Mouse (Mus musculus): Measurements from ENCODE around the gene Utrn. TPM values are rescaled to one million over a fixed set of nuclear protein-coding genes. Genes with fewer than 3 reads are reported as not detected.
"Not testable (repeated sequence)": the region's sequence is repeated elsewhere in the genome, so short reads cannot be mapped to it uniquely, and the experiment has no call there.

Gene Utrn
- total RNA-seq, 2 experiments from 2014 or later, result 68.5 to 96.0 TPM

DNA sequence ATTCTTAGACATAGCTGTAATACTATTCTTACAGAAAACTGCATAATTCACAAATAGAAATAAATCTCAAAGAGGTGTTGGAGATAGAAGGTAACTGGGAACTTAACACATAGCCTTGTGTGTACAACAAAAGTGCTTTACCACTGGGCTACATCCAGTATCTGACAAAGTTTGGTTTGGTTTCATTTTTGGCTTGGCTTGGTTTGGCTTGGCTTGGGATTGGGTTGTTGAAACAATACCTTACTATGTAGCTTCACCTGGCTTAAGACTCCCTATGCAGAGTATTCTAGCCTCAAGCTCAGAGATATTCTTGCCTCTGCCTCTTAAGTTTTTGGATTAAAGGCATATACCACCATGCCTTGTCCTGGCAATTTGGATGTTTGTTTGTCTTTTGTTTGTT is 183.5 kb downstream of the Utrn start:
- no peak for DNase-seq

DNA sequence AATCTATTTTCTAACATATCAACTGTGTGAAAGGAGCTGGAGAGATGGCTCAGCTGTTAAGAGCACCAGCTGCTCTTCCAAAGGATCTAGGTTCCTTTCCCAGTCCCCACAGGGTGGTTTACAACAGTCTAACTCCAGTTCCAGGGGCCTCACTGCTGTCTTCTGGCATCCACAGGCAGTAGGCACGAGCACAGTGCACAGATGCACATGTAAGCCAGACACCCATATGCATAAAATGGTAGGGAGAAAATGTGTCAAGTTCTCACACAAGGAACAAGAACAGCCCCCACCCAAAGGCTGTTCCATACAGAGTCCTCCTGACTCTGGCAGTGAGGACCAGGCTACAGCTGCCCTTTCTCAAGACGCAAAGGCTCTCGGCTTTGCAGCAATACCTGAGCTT is 185.1 kb downstream of the Utrn start:
- no peak for DNase-seq

DNA sequence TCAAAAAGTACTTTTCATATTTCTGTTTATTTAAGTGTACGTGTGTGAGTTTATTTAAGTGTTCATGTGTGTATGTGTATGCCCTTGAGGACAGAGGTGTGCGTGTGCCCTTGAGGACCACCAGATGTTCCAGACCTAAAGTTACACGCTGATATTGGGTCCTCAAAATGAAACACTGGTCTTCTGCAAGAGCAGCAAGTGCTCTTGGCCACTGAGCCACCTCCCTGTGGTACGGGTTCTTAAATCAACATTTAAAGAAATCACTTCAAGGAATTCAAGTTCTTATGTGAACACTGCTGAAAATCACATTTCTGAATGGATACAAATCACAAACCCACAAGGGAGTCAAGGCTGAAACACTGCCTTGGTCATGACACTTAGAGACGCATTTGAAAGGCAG is 195.9 kb downstream of the Utrn start:
- no peak for DNase-seq

DNA sequence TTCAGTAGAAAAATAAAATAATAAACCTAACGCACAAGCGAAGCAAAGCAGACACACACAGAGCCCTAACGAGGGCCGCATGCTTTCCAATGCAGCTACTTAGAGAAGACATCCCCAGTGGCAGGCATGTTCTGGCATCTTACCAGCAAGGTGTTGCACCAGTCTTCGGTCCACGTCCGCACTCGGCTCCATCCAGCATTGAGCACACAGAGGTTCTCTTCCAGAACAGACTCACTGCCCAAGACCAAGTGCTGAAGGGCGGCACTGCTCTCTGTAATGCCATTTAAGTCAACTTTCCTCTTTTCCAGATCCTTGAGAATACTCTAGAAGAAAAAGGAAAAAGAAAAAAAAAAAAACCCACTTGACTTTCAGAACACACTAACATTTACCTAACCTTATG is 197.6 kb downstream of the Utrn start:
- DNase-seq, result no peak

DNA sequence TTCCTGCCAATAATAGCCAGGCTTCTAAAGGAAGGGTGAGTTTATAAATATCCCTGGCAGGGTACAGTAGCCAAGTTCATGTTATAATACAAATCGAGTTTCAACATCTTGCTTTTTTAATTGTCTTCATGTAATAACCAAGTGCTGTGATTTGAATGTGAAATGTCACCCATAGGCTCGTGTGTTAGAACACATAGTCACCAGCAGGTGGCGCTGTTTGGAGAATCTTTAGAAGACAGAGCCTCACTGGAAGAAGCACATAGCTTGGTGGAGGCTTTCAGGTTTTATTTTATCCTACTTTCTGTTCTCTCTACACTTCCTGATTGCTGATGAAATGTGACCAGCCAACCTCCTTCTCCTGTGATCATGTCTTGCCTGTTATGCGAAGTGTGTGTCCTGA is 207.1 kb downstream of the Utrn start:
- DNase-seq, result no peak

DNA sequence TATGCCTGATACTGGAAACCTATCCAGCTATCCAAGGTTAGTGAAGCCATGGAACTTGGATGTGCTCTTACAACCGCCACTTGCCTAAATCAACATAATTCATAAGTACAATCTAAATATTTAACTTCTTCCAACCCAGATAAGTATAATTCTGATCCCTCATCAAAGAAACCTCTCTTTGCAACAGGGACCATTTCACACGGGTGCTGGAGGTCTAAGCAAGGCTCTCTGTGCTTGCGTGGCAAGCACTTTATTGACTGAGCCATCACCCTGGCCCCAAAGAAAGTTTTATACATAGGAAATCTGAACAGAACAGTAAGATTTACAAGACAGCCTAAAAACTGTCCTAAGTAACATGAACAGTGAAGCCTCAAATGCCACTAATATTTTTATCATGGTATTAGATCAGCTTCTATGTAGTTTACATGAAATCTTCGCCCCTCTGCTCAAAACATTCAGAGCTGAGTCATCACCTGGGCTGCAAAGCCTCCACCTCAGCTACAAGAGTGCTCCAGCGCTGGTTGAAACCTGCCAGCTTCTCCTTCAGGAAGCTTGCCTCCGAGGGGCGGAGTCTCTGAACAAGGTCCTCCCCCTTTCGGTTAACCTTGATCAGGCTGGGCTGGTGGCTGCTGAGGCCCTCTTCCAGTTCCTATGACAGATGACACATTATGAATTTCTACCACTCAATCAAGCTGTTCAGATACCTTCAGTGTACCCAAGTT is 211.0 kb downstream of the Utrn start:
- DNase-seq, result no peak

DNA sequence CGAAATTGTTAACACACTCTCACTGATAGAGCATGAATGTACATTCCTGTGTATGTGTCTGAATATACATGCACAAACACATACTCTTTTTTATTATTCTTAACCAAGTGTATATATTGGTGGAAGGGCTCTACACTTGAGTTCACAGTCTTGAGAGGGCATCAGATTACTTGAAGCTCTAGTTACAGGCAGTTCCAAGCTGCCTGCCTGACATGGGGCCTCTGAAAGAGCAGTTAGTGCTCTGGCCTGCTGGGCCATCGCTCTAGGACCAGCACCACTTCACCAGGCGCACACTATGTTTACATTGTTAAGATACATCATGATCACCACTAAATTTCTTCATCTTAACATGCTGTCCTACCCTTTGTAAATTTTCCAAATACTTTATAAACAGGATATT is 216.2 kb downstream of the Utrn start:
- no peak for DNase-seq

DNA sequence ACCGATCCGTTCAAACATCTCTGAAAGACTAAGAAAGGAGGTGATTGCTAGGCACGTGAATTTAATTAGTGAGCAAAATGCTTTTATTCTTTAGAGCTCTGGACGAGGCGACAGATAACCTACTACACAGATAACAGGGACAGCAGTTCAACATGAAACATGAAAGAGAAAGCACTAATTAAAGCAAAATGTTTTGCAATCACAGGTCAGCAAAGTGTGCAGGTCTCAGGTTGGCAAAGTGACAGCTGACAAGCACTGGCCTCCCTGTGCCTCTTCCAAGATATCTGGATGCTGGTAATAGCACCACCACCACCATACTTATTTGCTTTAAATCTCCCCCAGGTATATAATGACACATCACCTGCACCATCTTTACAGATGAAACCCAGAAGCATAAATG is 223.0 kb downstream of the Utrn start:
- no peak for DNase-seq

DNA sequence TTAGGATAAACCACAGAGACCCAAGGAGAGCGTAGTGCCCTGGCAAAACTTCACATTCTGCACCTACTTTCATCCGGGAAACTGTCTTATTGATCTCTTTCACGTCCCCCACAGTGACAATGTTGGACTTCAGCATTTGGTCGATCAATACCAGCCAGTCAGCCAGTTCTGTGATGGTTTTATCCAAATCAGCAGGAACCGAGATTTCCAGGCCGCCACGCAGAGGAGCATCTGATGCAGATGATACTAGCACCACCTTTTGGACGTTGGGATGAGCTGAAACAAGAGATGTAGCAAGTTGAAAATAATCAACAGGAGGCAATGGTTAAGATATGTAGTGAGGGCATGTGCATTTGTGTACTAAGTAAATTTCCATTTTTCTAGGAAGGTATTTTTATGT is 225.8 kb downstream of the Utrn start:
- no peak for DNase-seq

DNA sequence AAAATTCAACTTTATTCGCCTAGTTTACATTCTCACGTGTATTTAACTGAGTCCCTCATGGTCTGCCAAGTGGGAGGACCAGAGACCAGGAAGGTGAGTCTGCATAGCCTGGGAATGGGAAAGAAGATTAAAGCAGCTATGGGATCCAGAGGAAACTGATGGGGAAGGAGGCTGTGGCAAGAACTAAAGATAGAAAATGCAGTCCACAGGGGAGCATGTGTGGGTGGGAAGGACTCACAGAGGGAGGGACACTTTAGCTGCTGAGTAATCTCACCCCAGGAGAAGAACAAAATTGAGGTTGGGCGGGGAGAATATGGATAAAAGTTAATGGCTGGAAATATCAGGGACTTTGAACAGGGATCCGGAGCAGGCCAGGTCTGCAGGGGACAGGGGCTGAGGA is 229.5 kb downstream of the Utrn start:
- DNase-seq, result no peak

DNA sequence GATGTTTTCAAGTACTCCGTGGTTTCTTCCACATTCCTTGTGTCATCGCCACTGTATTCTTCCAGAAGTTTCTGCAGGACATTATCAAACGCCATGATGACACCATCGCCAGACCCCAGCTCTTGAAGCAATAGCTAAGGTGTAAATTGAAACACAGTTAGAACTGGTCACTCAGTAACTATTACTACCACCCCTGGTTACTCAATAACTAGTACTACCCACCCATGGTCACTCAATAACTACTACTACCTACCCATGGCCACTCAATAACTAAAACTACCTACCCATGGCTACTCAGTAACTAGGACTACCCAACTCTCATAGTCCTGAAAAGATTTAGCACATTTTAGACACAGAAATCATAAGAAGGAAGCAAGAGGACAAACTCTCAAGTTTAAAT is 235.2 kb downstream of the Utrn start:
- DNase-seq, result no peak

DNA sequence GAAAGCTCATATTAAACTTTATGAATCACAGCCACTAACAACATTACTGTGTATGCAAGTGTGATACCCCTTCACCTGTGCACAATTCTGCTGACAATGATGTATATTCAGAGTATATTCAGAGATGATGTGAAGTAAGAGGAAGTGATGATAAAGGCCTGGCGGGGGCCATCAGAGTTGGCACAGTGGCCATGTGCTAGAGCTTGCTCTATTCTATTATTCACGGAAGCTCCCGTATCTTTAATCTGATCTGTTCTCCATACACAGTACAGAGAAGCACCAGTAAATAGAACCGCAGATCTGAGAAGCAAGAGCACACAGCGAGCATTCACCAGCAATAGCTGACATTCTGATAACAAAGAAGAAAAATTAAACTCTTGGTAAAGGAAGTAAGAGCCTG is 238.2 kb downstream of the Utrn start:
- DNase-seq, result no peak

DNA sequence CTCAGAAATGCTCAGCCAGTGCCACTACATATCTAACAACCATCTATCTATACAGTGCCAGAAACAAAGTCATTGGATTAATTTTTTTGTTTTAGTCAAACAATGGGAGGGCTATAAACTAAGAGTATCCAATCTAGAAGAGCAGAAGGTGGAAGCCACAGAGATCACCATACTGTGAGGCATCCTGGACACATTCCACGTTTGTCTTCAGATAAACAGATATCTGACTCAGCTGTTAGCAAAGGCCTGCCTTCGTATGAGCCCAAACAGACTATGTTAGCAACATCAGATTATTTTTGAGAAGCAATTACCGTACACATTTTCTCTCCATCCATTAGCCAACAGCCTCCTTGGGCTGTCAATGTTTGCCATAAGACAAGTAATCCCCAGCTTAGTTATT is 250.8 kb downstream of the Utrn start:
- DNase-seq, result no peak

DNA sequence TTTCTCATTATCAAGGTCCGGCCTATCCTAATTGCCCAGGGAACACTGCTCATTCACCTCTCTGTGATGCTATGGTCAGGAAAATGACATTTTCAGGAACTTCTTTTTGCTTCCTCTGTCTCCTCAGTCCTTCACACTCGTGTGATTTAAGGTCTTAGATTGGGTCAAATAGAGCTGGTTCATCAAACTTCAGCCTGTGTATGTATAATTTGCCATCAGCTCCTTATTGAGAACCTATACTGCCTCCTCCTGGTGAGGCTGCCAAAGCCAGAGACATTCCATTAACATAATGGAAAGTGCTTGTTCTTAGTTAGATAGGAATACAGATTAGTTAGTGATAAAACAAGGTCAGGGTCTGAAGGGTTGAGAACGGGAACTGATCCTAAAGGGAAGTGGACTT is 253.4 kb downstream of the Utrn start:
- no peak for DNase-seq

DNA sequence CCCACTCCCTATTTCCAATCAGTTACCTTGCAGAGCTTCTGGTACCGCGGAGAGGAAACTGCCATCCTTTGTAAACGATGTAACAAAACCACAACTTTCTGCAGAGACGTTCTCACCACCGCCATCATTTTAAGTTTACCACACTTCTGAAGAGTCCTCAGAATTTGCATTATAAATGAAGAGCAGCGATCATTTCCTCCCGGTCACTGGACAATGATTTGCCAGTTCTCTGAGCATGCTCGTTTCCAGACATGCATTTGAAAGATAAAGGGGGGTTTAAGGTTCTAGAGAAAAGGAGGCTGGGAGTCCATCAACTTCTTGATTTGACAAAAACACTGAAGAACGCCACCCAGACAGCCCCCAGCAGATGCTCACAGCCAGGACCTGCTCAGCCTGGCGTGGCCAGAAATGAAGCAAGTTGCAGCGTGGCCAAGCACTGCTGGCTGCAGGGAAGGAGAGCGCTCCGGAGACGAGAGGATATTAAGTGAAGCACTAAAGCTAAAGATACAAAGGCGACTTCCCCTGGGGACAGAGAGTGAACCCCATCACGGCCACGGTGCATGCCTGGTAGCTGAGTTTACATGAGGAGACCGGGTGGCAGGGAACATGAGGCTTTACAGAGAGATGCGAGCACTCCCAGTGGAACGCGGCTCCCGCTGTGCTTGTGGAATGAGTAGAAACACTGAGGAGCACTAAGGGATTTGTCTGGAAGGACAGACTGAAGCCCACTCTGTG is 254.5 kb downstream of the Utrn start:
- DNase-seq, result no peak

DNA sequence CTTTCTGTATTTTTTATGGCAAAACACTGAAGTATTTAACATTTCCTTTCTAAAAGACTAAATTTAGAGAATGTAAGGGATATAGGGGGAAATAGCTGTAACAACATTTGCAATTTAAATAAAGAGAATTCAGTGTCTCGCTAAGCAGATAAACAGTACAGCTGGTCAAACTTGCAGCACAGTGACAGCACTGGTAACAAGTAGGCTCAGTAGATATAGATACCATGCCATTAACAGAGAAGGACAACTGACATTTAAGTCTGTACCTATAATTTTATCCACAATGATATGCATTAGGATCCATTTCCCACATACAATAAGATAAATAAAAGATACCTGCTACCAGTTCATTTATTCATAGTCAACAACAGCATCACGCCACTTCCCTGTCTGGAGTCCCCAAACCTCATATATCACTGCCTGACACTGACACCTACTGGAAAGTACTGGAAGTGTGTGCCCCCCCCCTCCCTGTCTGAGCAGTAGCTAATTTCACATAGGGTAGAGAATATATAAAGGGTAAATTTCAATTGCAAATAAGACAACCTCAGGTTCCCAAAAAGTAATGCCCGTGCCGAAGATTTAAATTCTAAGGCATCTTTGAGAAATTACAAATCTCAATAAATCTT is 256.8 kb downstream of the Utrn start:
- peak; percentile 61 for DNase-seq

DNA sequence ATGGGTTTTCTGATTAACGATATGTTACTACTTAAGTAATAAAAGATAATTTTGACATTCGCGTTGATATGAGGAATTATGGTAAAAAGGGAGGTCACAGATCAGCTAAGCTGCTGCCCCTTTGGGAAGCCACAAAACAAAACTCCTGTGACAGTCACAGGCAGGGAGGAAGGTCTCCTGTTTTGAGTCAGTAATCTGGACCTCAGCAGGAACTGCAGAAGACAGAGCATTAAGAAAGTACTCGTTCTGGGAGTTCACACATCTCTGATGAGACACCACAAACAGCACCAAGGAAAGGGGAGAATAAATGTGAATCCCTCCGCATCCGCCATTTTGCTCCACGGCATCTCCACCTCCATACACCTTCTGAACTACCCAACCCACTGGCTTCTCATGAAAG is 259.3 kb downstream of the Utrn start:
- no peak for DNase-seq

DNA sequence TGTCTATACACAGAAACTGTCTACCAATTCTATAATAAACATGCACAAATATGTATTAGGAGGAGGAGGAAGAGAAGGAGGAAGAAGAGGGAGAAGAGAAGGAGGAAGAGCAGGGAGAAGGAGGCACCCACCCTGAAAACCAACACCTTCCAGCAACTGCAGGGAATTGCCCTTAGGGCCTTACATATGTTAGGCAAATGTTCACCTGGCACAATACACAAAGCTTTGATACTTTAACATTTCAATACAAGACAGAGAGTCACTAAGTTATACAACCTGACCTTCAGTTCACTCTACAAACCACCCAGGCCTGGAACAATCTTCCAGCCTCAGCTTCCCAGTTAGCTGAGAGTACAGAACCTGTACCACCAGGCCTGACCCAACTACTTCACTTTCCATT is 260.5 kb downstream of the Utrn start:
- DNase-seq, result no peak

DNA sequence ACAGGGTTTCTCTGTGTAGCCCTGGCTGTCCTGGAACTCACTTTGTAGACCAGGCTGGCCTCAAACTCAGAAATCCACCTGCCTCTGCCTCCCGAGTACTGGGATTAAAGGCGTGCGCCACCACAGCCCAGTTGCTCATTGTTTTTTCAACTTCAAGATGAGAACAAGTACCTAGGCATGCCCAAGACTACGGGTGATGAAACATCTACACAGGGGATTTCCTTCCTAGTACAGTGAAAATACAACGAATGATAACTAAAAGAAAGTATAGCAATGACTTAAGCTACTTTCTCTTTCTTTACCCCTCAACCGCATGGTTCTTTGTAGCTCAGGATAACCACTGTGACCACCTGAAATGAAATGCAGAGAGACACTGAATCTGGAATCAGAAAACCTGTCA is 262.0 kb downstream of the Utrn start:
- DNase-seq, result not testable (repeated sequence)

DNA sequence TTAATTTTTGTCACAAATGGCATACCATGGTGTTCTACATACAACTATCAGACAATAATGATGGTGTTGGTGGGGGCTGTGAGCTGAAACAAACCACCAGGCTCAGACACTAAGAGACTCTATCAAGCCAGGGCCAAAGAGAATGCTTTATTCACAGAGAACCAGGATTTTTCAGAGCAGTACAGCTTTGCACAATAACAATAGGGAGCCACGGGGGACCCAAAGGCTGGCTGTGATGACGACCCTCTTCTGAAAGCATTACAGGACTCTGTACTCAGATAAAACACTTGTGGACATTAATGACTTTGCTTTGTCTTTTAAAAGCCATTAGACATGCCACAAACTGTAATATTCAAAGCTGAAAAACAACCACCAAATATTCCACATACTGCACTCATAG is 273.8 kb downstream of the Utrn start:
- DNase-seq, result no peak

DNA sequence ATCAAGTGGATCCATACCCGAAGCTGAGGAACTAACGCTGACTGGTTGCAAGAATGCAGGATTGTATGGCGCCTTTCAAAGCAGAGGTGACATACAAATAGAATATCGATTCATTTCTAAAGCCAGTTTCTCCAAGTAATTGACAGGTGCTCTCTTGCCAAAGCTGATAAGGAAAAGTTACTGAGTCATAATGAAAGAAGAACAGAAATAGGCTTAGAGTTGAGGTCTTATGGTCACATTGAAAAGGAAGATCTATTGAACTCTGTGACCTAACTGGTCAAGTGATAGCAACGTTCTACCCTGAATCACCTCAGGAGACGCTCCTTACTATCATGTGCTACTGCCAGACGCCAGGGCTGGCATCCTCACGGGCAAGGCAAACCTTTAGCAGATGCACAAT is 274.2 kb downstream of the Utrn start:
- no peak for DNase-seq

DNA sequence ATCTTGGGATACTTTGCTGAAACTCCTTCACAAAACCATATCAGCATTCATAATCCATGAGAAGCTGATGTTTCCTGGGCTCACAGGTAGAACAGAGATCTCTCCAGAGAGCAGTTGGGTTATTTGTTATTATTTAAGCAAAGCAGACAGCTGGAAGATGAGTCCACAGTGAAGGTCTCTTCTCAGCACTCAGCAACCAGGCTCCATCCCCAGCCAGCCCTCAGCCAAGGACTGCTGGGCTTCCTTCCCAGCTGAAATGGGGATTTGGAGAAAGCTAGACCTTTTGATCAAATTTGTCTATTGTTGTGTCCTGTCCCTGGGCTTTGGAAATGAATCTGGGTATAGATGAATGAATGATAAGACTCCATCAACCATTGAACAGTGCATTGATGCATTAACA is 276.1 kb downstream of the Utrn start:
- no peak for DNase-seq

DNA sequence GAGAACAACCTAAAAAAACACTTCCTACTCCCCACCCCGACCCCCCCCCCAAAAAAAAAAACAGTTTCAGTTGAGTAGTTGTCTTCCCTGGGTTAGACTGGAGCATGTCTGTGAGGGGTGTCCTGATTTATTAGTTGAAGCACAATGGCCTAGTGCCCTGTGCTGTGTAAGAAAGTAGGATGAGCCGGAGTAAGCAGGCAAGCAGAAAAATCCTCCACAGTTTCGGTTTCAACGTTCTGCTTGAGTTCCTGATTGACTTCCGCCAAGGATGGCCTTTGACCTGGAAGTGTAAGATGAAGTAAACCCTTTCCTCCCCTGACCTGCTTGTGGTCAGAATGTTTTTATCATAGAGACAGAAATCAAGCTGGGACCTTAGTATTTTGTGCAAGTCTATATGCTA is 277.2 kb downstream of the Utrn start:
- DNase-seq, result no peak

DNA sequence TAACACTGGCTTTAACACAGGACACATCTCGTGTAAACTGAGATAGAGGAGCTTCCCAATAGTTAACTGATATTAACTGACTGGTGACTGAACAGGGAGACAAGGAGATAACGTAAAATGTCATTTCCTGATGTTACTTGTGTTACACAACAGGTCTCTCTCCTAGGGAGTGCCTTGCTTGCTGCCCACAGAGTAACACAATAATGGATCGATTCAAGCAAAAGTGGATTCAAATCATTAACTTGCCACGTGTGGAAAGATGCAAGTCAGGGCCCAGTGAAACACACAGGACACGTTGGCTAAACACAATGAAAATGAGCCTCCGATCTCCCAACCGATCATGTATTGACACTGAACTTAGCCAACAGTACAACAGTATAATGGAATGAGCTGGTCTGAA is 281.1 kb downstream of the Utrn start:
- DNase-seq, result no peak
